Mouse (Mus musculus) heart, embryonic 16.5 days (tissue): Measurements from ENCODE around the gene Prdx5. TPM values are rescaled to one million over a fixed set of nuclear protein-coding genes. Genes with fewer than 3 reads are reported as not detected.
"Not testable (repeated sequence)": the region's sequence is repeated elsewhere in the genome, so short reads cannot be mapped to it uniquely, and the experiment has no call there.

Experiments
- ATAC-seq: fragments of 200-750 bp; cut with Nextera tagmentation; replicated peaks from 2 replicates; pipeline ENCODE4 v1.8.0; 2017; ENCODE audit warnings: moderate number of reproducible peaks; ENCODE audit not compliant: insufficient read depth, low FRiP score; ENCODE audit errors: extremely low read depth
- H3K27ac ChIP-seq: fragments of 300-500 bp; sonication (generic); 2 replicates; pipeline ENCODE4 v1.5.1; 2014; ENCODE audit warnings: mild to moderate bottlenecking, low read length, control low read depth, moderate library complexity
- H3K27me3 ChIP-seq: fragments of 300-500 bp; sonication (generic); 2 replicates; pipeline ENCODE4 v1.6.1; 2014; ENCODE audit warnings: low read length, mixed read lengths; ENCODE audit not compliant: control insufficient read depth, insufficient read depth
- H3K36me3 ChIP-seq: fragments of 300-500 bp; sonication (generic); 2 replicates; pipeline ENCODE4 v1.6.1; 2014; ENCODE audit not compliant: control insufficient read depth, insufficient read depth
- H3K4me1 ChIP-seq: fragments of 300-500 bp; sonication (generic); 2 replicates; pipeline ENCODE4 v1.6.1; 2014; ENCODE audit warnings: low read length, mixed read lengths; ENCODE audit not compliant: control insufficient read depth, insufficient read depth
- H3K4me2 ChIP-seq: fragments of 300-500 bp; sonication (generic); 2 replicates; pipeline ENCODE4 v1.6.1; 2014; ENCODE audit warnings: low read depth, mild to moderate bottlenecking, control low read depth, low read length
- H3K4me3 ChIP-seq: fragments of 300-500 bp; sonication (generic); 2 replicates; pipeline ENCODE4 v1.5.1; 2014; ENCODE audit warnings: mild to moderate bottlenecking, control low read depth, low read length
- H3K9ac ChIP-seq: fragments of 300-500 bp; sonication (generic); 2 replicates; pipeline ENCODE4 v1.6.1; 2014; ENCODE audit warnings: low read length, control low read depth
- H3K9me3 ChIP-seq: fragments of 300-500 bp; sonication (generic); replicated peaks from 2 replicates; pipeline ENCODE4 v1.6.1; 2016; ENCODE audit warnings: low read length; ENCODE audit not compliant: control insufficient read depth
- WGBS: fragments of 180-500 bp; shearing (Covaris S2); extraction: QIAGEN DNeasy Blood & Tissue Kit; methylation state at CpG from one replicate; pipeline ENCODE4 v1.1.7; 2014; 5-methylcytosine and 5-hydroxymethylcytosine counted together
- polyA plus RNA-seq: library from polyadenylated mRNA; unstranded; fragments of >200 nt; fragmentation: Nextera tagmentation; extraction: Ambion mirVana; gene quantifications from 2 replicates; pipeline ENCODE4 v1.2.1, GENCODE M21; 2015

The Prdx5 gene
- polyA plus RNA-seq, 1 experiment from 2014 or later, result 415 TPM

- Histone ChIP-seq H3K4me1 (peaks cover 19% of the 10 kb centered on the region), H3K27ac (no peak overlapping the region), H3K4me2 (no peak overlapping the region), H3K27me3 (no peaks in the 10 kb centered on the region), H3K9ac (no peak overlapping the region), H3K4me3 (no peak overlapping the region), H3K9me3 (no peaks in the 10 kb centered on the region), H3K36me3 (peaks cover 12% of the 10 kb centered on the region)
- WGBS, result 76% methylated on average over 3 of the region's 3 CpGs
- no peak for ATAC-seq
Measured at GRCm38 (mm10) chr19:6906199-6906598, 3.7 kb downstream of the Prdx5 start.

DNA sequence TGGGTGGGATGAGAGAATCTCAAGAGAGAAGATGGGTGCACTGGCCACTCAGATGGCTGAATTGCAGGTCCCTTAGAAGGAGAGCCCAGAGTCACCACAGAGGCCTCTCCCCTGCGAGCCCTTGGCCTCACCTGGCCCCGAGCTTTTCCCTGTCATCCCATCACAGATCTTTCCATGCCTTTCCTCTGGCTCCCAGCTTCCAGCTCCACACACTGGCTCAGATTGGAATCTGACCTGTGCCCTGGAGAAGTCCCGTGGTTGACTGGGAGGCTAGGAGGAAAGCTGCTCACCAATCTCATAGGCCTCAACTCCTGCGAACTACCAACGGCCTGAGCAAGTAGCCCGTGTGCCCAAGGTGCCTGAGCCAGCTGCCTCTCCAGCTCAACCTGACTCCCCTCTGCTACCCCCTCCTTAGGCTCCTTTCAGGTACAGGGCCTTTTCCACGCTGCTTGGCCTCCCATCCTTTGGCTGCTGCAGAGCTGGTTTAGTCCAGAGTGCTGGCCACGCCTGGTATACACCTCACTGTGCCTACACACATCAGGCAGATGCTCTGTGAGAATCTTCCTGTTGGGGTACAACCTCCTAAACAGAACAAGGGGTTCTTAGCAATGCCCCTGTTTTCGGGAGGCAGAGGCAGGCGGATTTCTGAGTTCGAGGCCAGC is 4.3 kb downstream of the Prdx5 start:
- 92% methylated on average over 11 of the region's 11 CpGs for WGBS

DNA sequence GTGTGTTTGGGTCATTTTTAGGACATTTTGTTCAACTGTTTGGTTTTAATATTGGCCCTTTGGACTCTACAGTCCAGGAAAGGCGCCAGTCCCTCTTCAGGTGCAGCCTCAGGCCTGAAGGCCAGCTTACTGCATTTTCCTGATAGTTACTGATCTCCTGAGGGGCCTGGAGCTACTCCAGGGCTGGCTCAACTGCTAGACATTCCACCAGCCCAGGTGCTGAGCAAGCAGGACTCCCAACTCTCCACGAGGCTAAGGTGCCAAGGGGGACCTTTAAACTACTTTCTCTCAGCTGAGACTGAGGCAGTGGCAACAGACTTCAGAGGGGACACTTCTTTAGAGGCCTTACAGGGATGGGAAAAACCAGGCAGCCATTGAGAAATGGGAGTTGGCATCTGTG is 5.1 kb downstream of the Prdx5 start:
- H3K9ac ChIP-seq, result no peak overlapping the region
- WGBS, result 73% methylated on average over 2 of the region's 2 CpGs
- peaks cover 15% of the 10 kb centered on the region for H3K4me1 ChIP-seq
- no peak for ATAC-seq
- H3K27me3 ChIP-seq, result no peaks in the 10 kb centered on the region
- H3K9me3 ChIP-seq, result no peaks in the 10 kb centered on the region
- no peak overlapping the region for H3K27ac ChIP-seq
- no peak overlapping the region for H3K4me3 ChIP-seq
- peaks cover 10% of the 10 kb centered on the region for H3K36me3 ChIP-seq
- no peak overlapping the region for H3K4me2 ChIP-seq

More for the DNA sequence above, 4.3 kb downstream of the Prdx5 start:
- Histone ChIP-seq H3K36me3 (peaks cover 10% of the 10 kb centered on the region), H3K9ac (no peak overlapping the region), H3K4me2 (no peak overlapping the region), H3K9me3 (no peaks in the 10 kb centered on the region), H3K4me3 (no peak overlapping the region), H3K27me3 (no peaks in the 10 kb centered on the region), H3K4me1 (peaks cover 15% of the 10 kb centered on the region), H3K27ac (no peak overlapping the region)
- ATAC-seq, result no peak

- H3K4me1 ChIP-seq, result peaks cover 7% of the 10 kb centered on the region
- H3K4me2 ChIP-seq, result no peak overlapping the region
- no peak for ATAC-seq
- peaks cover 10% of the 10 kb centered on the region for H3K36me3 ChIP-seq
- no peak overlapping the region for H3K4me3 ChIP-seq
- 83% methylated on average over 1 of the region's 1 CpGs for WGBS
- H3K9me3 ChIP-seq, result no peaks in the 10 kb centered on the region
- H3K27ac ChIP-seq, result no peak overlapping the region
- no peaks in the 10 kb centered on the region for H3K27me3 ChIP-seq
- H3K9ac ChIP-seq, result no peak overlapping the region
Measured at GRCm38 (mm10) chr19:6903031-6903430, 6.9 kb downstream of the Prdx5 start.

DNA sequence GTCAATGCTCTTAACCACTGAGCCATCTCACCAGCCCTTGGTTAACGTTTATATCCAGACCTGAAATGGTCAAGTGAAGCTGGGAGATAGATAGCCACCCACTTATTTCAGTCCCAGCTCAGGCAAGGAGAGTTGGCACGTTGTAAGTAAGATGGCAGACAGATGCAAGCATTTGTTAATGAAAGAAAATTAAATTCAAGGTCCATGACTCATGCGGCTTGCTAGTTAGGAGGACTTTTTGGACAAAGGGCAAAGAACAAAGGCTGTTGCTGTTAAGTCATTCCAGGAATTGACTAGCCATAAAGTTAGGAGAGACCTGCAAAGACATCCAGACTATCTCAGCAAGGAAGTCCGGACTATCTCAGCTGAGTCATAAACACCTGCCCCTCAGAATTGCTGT is 10.3 kb downstream of the Prdx5 start:
- no peaks in the 10 kb centered on the region for H3K36me3 ChIP-seq
- 82% methylated on average over 4 of the region's 4 CpGs for WGBS

DNA sequence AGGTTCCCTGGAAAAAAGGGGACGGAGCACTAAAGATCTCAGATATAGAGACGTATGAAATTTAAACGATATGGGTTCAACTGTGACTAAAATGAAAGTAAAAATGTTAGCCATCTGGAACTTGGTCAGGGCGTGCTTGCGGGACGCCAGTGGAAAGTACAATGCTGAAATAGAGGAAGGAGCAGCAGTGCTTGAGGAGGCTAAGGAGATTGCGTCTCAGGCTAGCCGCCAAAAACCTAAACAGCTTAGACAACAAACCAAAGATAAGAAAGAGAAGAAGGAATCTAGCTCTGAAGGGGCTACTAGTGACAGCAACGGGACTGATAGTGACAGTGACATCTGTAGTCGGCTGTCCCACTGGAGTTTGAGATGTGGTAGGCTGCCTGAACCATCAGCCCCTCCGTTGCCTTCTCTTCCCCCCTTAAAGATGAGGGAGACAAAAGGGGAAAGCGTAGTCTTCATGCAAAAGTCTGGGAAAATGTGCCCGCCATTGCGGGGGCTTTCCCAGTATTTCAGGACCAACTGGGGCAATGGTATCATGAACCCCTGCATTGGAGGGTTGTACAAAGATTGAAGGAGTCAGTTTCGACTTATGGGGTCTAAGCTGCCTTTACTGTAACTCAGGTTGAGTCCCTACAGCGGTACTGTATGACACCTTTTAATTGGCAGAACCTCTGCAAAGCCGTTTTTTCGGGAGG is 14.1 kb downstream of the Prdx5 start:
- not testable (repeated sequence) for H3K9ac ChIP-seq, H3K27ac ChIP-seq, H3K36me3 ChIP-seq, H3K4me1 ChIP-seq, ATAC-seq, H3K4me2 ChIP-seq, H3K4me3 ChIP-seq, H3K9me3 ChIP-seq, H3K27me3 ChIP-seq
- WGBS, result 75% methylated on average over 18 of the region's 18 CpGs

More for the DNA sequence above, 10.3 kb downstream of the Prdx5 start:
- no peak for ATAC-seq
- Histone ChIP-seq H3K9ac (no peak overlapping the region), H3K4me1 (no peaks in the 10 kb centered on the region), H3K27ac (no peak overlapping the region), H3K4me2 (no peak overlapping the region), H3K9me3 (no peaks in the 10 kb centered on the region), H3K27me3 (no peaks in the 10 kb centered on the region), H3K4me3 (no peak overlapping the region)

- no peak overlapping the region for H3K4me2 ChIP-seq
- no peaks in the 10 kb centered on the region for H3K36me3 ChIP-seq
- ATAC-seq, result no peak
- H3K4me3 ChIP-seq, result no peak overlapping the region
- no peaks in the 10 kb centered on the region for H3K27me3 ChIP-seq
- H3K9ac ChIP-seq, result no peak overlapping the region
- no peaks in the 10 kb centered on the region for H3K4me1 ChIP-seq
- H3K27ac ChIP-seq, result no peak overlapping the region
- H3K9me3 ChIP-seq, result no peaks in the 10 kb centered on the region
- WGBS, result 90% methylated on average over 14 of the region's 14 CpGs
Measured at GRCm38 (mm10) chr19:6893731-6894451, 16.0 kb downstream of the Prdx5 start.

DNA sequence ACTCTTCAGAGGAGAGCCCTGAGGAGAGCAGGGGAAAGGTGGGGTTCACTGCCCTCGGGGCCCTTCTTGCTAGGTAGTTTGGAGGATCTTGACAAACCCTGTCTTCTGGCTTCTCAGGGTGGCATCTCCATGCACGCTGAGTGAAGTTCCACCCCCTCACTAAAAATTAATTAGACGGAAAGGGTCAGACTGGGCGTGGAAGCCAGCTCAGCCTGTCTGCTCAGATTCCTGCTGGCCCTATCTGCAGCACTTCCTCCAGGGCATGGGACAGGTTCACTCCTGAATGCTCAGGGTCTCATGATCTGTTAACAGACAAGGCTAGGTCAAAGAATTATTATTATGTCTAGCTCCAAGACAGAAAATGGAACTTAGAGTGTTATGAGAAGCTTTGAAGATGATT is 17.4 kb downstream of the Prdx5 start:
- ATAC-seq, result no peak
- no peaks in the 10 kb centered on the region for H3K36me3 ChIP-seq
- WGBS, result 55% methylated on average over 4 of the region's 4 CpGs
- no peak overlapping the region for H3K27ac ChIP-seq
- no peak overlapping the region for H3K4me3 ChIP-seq
- H3K4me2 ChIP-seq, result no peak overlapping the region
- no peak overlapping the region for H3K9ac ChIP-seq
- H3K4me1 ChIP-seq, result no peaks in the 10 kb centered on the region
- no peaks in the 10 kb centered on the region for H3K9me3 ChIP-seq
- H3K27me3 ChIP-seq, result no peaks in the 10 kb centered on the region

GRCm38 (mm10) chr19:6877965-6878364 is 31.9 kb downstream of the Prdx5 start:
- H3K4me1 ChIP-seq, result no peaks in the 10 kb centered on the region
- H3K4me3 ChIP-seq, result no peak overlapping the region
- H3K27ac ChIP-seq, result no peak overlapping the region
- H3K27me3 ChIP-seq, result no peaks in the 10 kb centered on the region
- H3K4me2 ChIP-seq, result no peak overlapping the region
- 83% methylated on average over 4 of the region's 4 CpGs for WGBS
- H3K9me3 ChIP-seq, result no peaks in the 10 kb centered on the region
- H3K36me3 ChIP-seq, result no peaks in the 10 kb centered on the region
- H3K9ac ChIP-seq, result no peak overlapping the region
- no peak for ATAC-seq
